Mouse (Mus musculus) urinary bladder, adult 2 months (tissue): Measurements from ENCODE around the gene Rnf5. TPM values are rescaled to one million over a fixed set of nuclear protein-coding genes. Genes with fewer than 3 reads are reported as not detected.

Source experiments
- polyA plus RNA-seq: library from polyadenylated mRNA; depleted of rRNA; stranded (reverse); fragments of >200 nt; gene quantifications from 2 replicates; pipeline ENCODE4 v1.2.3, GENCODE M21; 2012; rRNA removed

The Rnf5 gene
- polyA plus RNA-seq, 1 experiment = 91.4 TPM

Other genes starting within 250 kb of the Rnf5 start
- 0.28 and 0.40 TPM in 2 replicates for gene Btnl2, start 248.9 kb downstream of the Rnf5 start, polyA plus RNA-seq
- gene Btnl1, start 226.6 kb downstream of the Rnf5 start, polyA plus RNA-seq = not detected in 2 replicates
- 1.2 and 1.6 TPM in 2 replicates for gene BC051142, start 204.9 kb downstream of the Rnf5 start, polyA plus RNA-seq
- 0.04 TPM in 1 of 2 replicates, not detected in the other for gene Btnl4, start 126.4 kb downstream of the Rnf5 start, polyA plus RNA-seq
- not detected in 2 replicates for gene Btnl6, start 86.3 kb downstream of the Rnf5 start, polyA plus RNA-seq
- 3.2 and 5.5 TPM in 2 replicates for gene Notch4, start 39.4 kb downstream of the Rnf5 start, polyA plus RNA-seq
- gene Gpsm3, start 13.9 kb downstream of the Rnf5 start, polyA plus RNA-seq = 9.5 and 12.6 TPM in 2 replicates
- 55.2 and 58.1 TPM in 2 replicates for gene Pbx2, start 12.4 kb downstream of the Rnf5 start, polyA plus RNA-seq
- 5.1 and 6.1 TPM in 2 replicates for gene Ager, start 5.8 kb downstream of the Rnf5 start, polyA plus RNA-seq
- gene Agpat1, start 572 bp upstream of the Rnf5 start, polyA plus RNA-seq = 104 and 109 TPM in 2 replicates
- gene Egfl8, start 12.3 kb upstream of the Rnf5 start, polyA plus RNA-seq = 9.3 and 10.6 TPM in 2 replicates
- gene Ppt2, start 24.8 kb upstream of the Rnf5 start, polyA plus RNA-seq = 22.8 and 24.8 TPM in 2 replicates
- gene Prrt1, start 25.8 kb upstream of the Rnf5 start, polyA plus RNA-seq = 8.0 and 11.1 TPM in 2 replicates
- 4.6 and 7.2 TPM in 2 replicates for gene Fkbpl, start 41.1 kb upstream of the Rnf5 start, polyA plus RNA-seq
- gene Atf6b, start 43.5 kb upstream of the Rnf5 start, polyA plus RNA-seq = 39.2 and 42.1 TPM in 2 replicates
- 74.4 and 93.5 TPM in 2 replicates for gene Tnxb, start 66.8 kb upstream of the Rnf5 start, polyA plus RNA-seq
- gene C4b, start 140.2 kb upstream of the Rnf5 start, polyA plus RNA-seq = 55.7 and 73.2 TPM in 2 replicates
- not detected in 2 replicates for gene Cyp21a1, start 200.9 kb upstream of the Rnf5 start, polyA plus RNA-seq
- gene Stk19, start 233.3 kb upstream of the Rnf5 start, polyA plus RNA-seq = 37.0 and 47.5 TPM in 2 replicates
- 32.3 and 45.6 TPM in 2 replicates for gene Dxo, start 233.3 kb upstream of the Rnf5 start, polyA plus RNA-seq
- gene Skiv2l, start 246.5 kb upstream of the Rnf5 start, polyA plus RNA-seq = 50.3 and 58.0 TPM in 2 replicates
- gene Nelfe, start 246.7 kb upstream of the Rnf5 start, polyA plus RNA-seq = 50.4 and 50.6 TPM in 2 replicates